Mouse (Mus musculus): ENCODE measurements around the gene Cuedc2.
A peak's percentile ranks its signal among the peaks of the same experiment; 100 is the strongest.

Gene Cuedc2

GRCm38 (mm10) chr19:46308706-46309435, 29.6 kb downstream of the Cuedc2 start:
- peak; percentile 60; the same call in 1 of the 2 replicates for ATAC-seq (ENCODE audit: insufficient number of reproducible peaks, low FRiP score, low TSS enrichment)

- no peak for ATAC-seq (ENCODE audit: insufficient number of reproducible peaks, low FRiP score, low TSS enrichment)
Observed at GRCm38 (mm10) chr19:46308303-46308702, 30.2 kb downstream of the Cuedc2 start.

- ATAC-seq (ENCODE audit: insufficient number of reproducible peaks, low FRiP score, low TSS enrichment) = no peak
Observed at GRCm38 (mm10) chr19:46307781-46308180, 30.7 kb downstream of the Cuedc2 start.

- ATAC-seq (ENCODE audit: insufficient number of reproducible peaks, low FRiP score, low TSS enrichment) = no peak
Observed at GRCm38 (mm10) chr19:46306751-46307289, 31.7 kb downstream of the Cuedc2 start.

GRCm38 (mm10) chr19:46306268-46306610, 32.3 kb downstream of the Cuedc2 start:
- ATAC-seq (ENCODE audit: insufficient number of reproducible peaks, low FRiP score, low TSS enrichment) = no peak

GRCm38 (mm10) chr19:46305432-46306267, 32.9 kb downstream of the Cuedc2 start:
- no peak for ATAC-seq (ENCODE audit: insufficient number of reproducible peaks, low FRiP score, low TSS enrichment)

- ATAC-seq (ENCODE audit: insufficient number of reproducible peaks, low FRiP score, low TSS enrichment) = no peak
Observed at GRCm38 (mm10) chr19:46304908-46305333, 33.6 kb downstream of the Cuedc2 start.

- peak; percentile 37; the same call in 1 of the 2 replicates for ATAC-seq (ENCODE audit: insufficient number of reproducible peaks, low FRiP score, low TSS enrichment)
Observed at GRCm38 (mm10) chr19:46304216-46304841, 34.2 kb downstream of the Cuedc2 start, which contains the start of gene Nfkb2. Gene Nfkb2, plus strand, starts transcription at chr19:46304320.

GRCm38 (mm10) chr19:46303251-46304215, 35.0 kb downstream of the Cuedc2 start:
- no peak for ATAC-seq (ENCODE audit: insufficient number of reproducible peaks, low FRiP score, low TSS enrichment)

GRCm38 (mm10) chr19:46302551-46302950, 36.0 kb downstream of the Cuedc2 start:
- ATAC-seq (ENCODE audit: insufficient number of reproducible peaks, low FRiP score, low TSS enrichment) = no peak

- no peak for ATAC-seq (ENCODE audit: insufficient number of reproducible peaks, low FRiP score, low TSS enrichment)
Observed at GRCm38 (mm10) chr19:46300294-46301045, 38.0 kb downstream of the Cuedc2 start.

GRCm38 (mm10) chr19:46296938-46297337, 41.6 kb downstream of the Cuedc2 start:
- no peak for ATAC-seq (ENCODE audit: insufficient number of reproducible peaks, low FRiP score, low TSS enrichment)

- ATAC-seq (ENCODE audit: insufficient number of reproducible peaks, low FRiP score, low TSS enrichment) = no peak
Observed at GRCm38 (mm10) chr19:46290535-46291105, 47.9 kb downstream of the Cuedc2 start.

- ATAC-seq (ENCODE audit: insufficient number of reproducible peaks, low FRiP score, low TSS enrichment) = no peak
Observed at GRCm38 (mm10) chr19:46287566-46287965, 50.9 kb downstream of the Cuedc2 start.

GRCm38 (mm10) chr19:46286926-46287325, 51.6 kb downstream of the Cuedc2 start:
- no peak for ATAC-seq (ENCODE audit: insufficient number of reproducible peaks, low FRiP score, low TSS enrichment)

- ATAC-seq (ENCODE audit: insufficient number of reproducible peaks, low FRiP score, low TSS enrichment) = peak; percentile 77; the same call in 1 of the 2 replicates
Observed at GRCm38 (mm10) chr19:46286047-46286446, 52.5 kb downstream of the Cuedc2 start.

- ATAC-seq (ENCODE audit: insufficient number of reproducible peaks, low FRiP score, low TSS enrichment) = 0 out of 2 replicates have a peak, but pooled peaks have one; percentile 34
Observed at GRCm38 (mm10) chr19:46285631-46286030, 52.9 kb downstream of the Cuedc2 start.

GRCm38 (mm10) chr19:46284686-46285085, 53.8 kb downstream of the Cuedc2 start:
- ATAC-seq (ENCODE audit: insufficient number of reproducible peaks, low FRiP score, low TSS enrichment) = no peak

Data from cerebellum, adult (tissue).